Mouse (Mus musculus): Measurements from ENCODE around the gene Pibf1.
A peak's percentile ranks its signal among the peaks of the same experiment; 100 is the strongest.

The Pibf1 gene

GRCm38 (mm10) chr14:99099267-99099966 lies at the start of gene Pibf1, which contains the start of gene Dis3:
Gene Pibf1, plus strand, starts transcription at chr14:99099424.
Gene Dis3, minus strand, starts transcription at chr14:99099770.
- peak; percentile 98 to 99 for DNase-seq (ENCODE audit: low spot score in 2 of 2)

- DNase-seq (ENCODE audit: low spot score in 2 of 2) = no peak
Observed at GRCm38 (mm10) chr14:99058959-99059586, 40.2 kb upstream of the Pibf1 start.

- no peak for DNase-seq (ENCODE audit: low spot score in 2 of 2)
Observed at GRCm38 (mm10) chr14:99060616-99061015, 38.6 kb upstream of the Pibf1 start.

- DNase-seq (ENCODE audit: low spot score in 2 of 2) = no peak
Observed at GRCm38 (mm10) chr14:99063091-99063490, 36.1 kb upstream of the Pibf1 start.

GRCm38 (mm10) chr14:99071146-99071545 lies 28.1 kb upstream of the Pibf1 start:
- DNase-seq (ENCODE audit: low spot score in 2 of 2) = no peak

- DNase-seq (ENCODE audit: low spot score in 2 of 2) = no peak
Observed at GRCm38 (mm10) chr14:99088947-99089346, 10.3 kb upstream of the Pibf1 start.

GRCm38 (mm10) chr14:99099967-99100587 lies 853 bp downstream of the Pibf1 start:
- DNase-seq (ENCODE audit: low spot score in 2 of 2) = no peak

GRCm38 (mm10) chr14:99103050-99103449 lies 3.8 kb downstream of the Pibf1 start:
- no peak for DNase-seq (ENCODE audit: low spot score in 2 of 2)

- no peak for DNase-seq (ENCODE audit: low spot score in 2 of 2)
Observed at GRCm38 (mm10) chr14:99104542-99105123, 5.4 kb downstream of the Pibf1 start.

GRCm38 (mm10) chr14:99106671-99107070 lies 7.4 kb downstream of the Pibf1 start:
- no peak for DNase-seq (ENCODE audit: low spot score in 2 of 2)

- DNase-seq (ENCODE audit: low spot score in 2 of 2) = no peak
Observed at GRCm38 (mm10) chr14:99107631-99108187, 8.5 kb downstream of the Pibf1 start.

- no peak for DNase-seq (ENCODE audit: low spot score in 2 of 2)
Observed at GRCm38 (mm10) chr14:99108762-99109161, 9.5 kb downstream of the Pibf1 start.

GRCm38 (mm10) chr14:99117576-99117975 lies 18.4 kb downstream of the Pibf1 start:
- DNase-seq (ENCODE audit: low spot score in 2 of 2) = no peak

- no peak for DNase-seq (ENCODE audit: low spot score in 2 of 2)
Observed at GRCm38 (mm10) chr14:99121584-99122339, 22.5 kb downstream of the Pibf1 start.

- no peak for DNase-seq (ENCODE audit: low spot score in 2 of 2)
Observed at GRCm38 (mm10) chr14:99124076-99124475, 24.9 kb downstream of the Pibf1 start.

GRCm38 (mm10) chr14:99126713-99127112 lies 27.5 kb downstream of the Pibf1 start:
- DNase-seq (ENCODE audit: low spot score in 2 of 2) = no peak

- DNase-seq (ENCODE audit: low spot score in 2 of 2) = no peak
Observed at GRCm38 (mm10) chr14:99127509-99127908, 28.3 kb downstream of the Pibf1 start.

- no peak for DNase-seq (ENCODE audit: low spot score in 2 of 2)
Observed at GRCm38 (mm10) chr14:99129050-99129449, 29.8 kb downstream of the Pibf1 start.

GRCm38 (mm10) chr14:99134048-99134447 lies 34.8 kb downstream of the Pibf1 start:
- DNase-seq (ENCODE audit: low spot score in 2 of 2) = no peak

- DNase-seq (ENCODE audit: low spot score in 2 of 2) = no peak
Observed at GRCm38 (mm10) chr14:99135761-99136160, 36.5 kb downstream of the Pibf1 start.

GRCm38 (mm10) chr14:99136297-99136696 lies 37.1 kb downstream of the Pibf1 start:
- DNase-seq (ENCODE audit: low spot score in 2 of 2) = no peak

Measured in frontal cortex, postnatal 25 days (tissue).